Mouse (Mus musculus) forebrain, embryonic 10.5 days (tissue): Measurements from ENCODE around the gene Tjp3. TPM values are rescaled to one million over a fixed set of nuclear protein-coding genes. Genes with fewer than 3 reads are reported as not detected.
A peak's percentile ranks its signal among the peaks of the same experiment; 100 is the strongest.

Experiments used
- DNase-seq: peaks from one replicate; pipeline ENCODE4 v3.0.0-alpha.2; 2017; ENCODE audit warnings: low spot score; ENCODE audit errors: extremely low spot score
- H3K27ac ChIP-seq: fragments of 300-500 bp; sonication (generic); 2 replicates; pipeline ENCODE4 v1.5.1; 2016; ENCODE audit warnings: mild to moderate bottlenecking
- H3K27me3 ChIP-seq: fragments of 300-500 bp; sonication (generic); 2 replicates; pipeline ENCODE4 v1.6.1; 2016; ENCODE audit warnings: mild to moderate bottlenecking; ENCODE audit not compliant: poor library complexity, severe bottlenecking
- H3K36me3 ChIP-seq: fragments of 300-500 bp; sonication (generic); replicated peaks from 2 replicates; pipeline ENCODE4 v1.6.1; 2016; ENCODE audit warnings: mild to moderate bottlenecking, moderate library complexity
- H3K4me1 ChIP-seq: fragments of 300-500 bp; sonication (generic); 2 replicates; pipeline ENCODE4 v1.6.1; 2016
- H3K4me3 ChIP-seq: fragments of 300-500 bp; sonication (generic); 2 replicates; pipeline ENCODE4 v1.5.1; 2016; ENCODE audit warnings: mild to moderate bottlenecking, moderate library complexity
- H3K9me3 ChIP-seq: fragments of 300-500 bp; sonication (generic); 2 replicates; pipeline ENCODE4 v1.6.1; 2016; ENCODE audit warnings: mild to moderate bottlenecking, moderate library complexity
- WGBS: fragments of 180-500 bp; shearing (Covaris S2); methylation state at CpG from one replicate; pipeline ENCODE4 v1.1.7; 2016; 5-methylcytosine and 5-hydroxymethylcytosine counted together
- polyA plus RNA-seq: library from polyadenylated mRNA; unstranded; fragments of >200 nt; fragmentation: Nextera tagmentation; extraction: Ambion mirVana; gene quantifications from 2 replicates; pipeline ENCODE4 v1.2.1, GENCODE M21; 2016

Gene Tjp3
- polyA plus RNA-seq, 1 experiment from 2014 or later: 8.8 TPM

DNA sequence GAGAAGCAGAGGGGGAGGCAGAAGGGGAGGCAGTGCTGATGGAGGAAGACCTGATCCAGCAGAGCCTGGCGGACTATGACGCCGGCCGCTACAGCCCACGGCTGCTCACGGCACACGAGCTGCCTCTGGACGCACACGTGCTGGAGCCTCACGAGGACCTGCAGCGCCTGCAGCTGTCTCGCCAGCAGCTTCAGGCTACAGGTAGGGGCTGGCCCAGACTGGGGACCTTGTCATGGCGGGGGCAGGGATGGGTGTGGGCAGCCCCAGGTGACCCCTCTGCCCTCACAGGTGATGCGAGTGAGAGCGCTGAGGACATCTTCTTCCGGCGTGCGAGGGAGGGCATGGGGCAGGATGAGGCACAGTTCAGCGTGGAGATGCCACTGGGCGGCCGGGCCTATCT, 33.8 kb upstream of the Tjp3 start:
- no peak overlapping the region for H3K27ac ChIP-seq
- 98% methylated on average over 21 of the region's 21 CpGs for WGBS
- no peak overlapping the region for H3K4me3 ChIP-seq
- H3K27me3 ChIP-seq: peaks cover 5% of the 10 kb centered on the region
- DNase-seq: no peak
- peaks cover 42% of the 10 kb centered on the region for H3K4me1 ChIP-seq
- H3K36me3 ChIP-seq: peaks cover 67% of the 10 kb centered on the region
- H3K9me3 ChIP-seq: no peaks in the 10 kb centered on the region

- H3K4me1 ChIP-seq: peaks cover 41% of the 10 kb centered on the region
- no peaks in the 10 kb centered on the region for H3K9me3 ChIP-seq
- WGBS: 94% methylated on average over 18 of the region's 18 CpGs
- DNase-seq: no peak
- peak overlapping the region; percentile 18 for H3K4me3 ChIP-seq
- H3K27ac ChIP-seq: no peak overlapping the region
- H3K36me3 ChIP-seq: peaks cover 67% of the 10 kb centered on the region
- no peaks in the 10 kb centered on the region for H3K27me3 ChIP-seq
Observed at GRCm38 (mm10) chr10:81323791-81324530, 32.6 kb upstream of the Tjp3 start.

DNA sequence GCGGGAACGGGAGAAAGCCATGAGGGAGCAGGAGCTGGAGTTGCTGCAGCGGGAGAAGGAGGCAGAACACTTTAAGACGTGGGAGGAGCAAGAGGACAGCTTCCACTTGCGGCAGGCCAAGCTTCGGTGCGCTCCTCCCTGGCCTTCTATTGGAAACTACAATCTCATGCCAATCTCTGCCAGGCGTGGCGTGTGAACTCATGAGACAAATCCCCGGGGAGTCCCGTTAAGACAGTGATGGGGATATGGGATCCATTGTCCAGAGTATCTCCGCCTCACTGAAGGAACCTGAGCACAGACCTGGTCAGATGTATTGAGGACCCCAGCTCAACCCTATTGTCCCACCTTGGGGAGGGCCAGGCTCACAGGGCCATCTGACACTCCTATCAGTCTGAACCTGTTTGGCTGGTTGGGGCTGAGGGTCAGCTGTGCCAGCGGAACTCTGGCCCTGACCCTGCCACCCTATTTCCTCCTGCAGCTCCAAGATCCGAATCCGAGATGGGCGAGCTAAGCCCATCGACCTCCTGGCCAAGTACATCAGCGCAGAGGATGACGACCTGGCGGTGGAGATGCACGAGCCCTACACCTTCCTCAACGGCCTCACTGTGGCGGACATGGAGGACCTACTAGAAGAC, 31.9 kb upstream of the Tjp3 start:
- H3K9me3 ChIP-seq: no peaks in the 10 kb centered on the region
- 94% methylated on average over 23 of the region's 23 CpGs for WGBS
- DNase-seq: no peak
- peaks cover 68% of the 10 kb centered on the region for H3K36me3 ChIP-seq
- peak overlapping the region; percentile 96 for H3K4me3 ChIP-seq
- H3K4me1 ChIP-seq: peaks cover 41% of the 10 kb centered on the region
- no peak overlapping the region for H3K27ac ChIP-seq
- H3K27me3 ChIP-seq: no peaks in the 10 kb centered on the region

- peak overlapping the region; percentile 96 for H3K4me3 ChIP-seq
Observed at GRCm38 (mm10) chr10:81322444-81322843, 31.1 kb upstream of the Tjp3 start.

DNA sequence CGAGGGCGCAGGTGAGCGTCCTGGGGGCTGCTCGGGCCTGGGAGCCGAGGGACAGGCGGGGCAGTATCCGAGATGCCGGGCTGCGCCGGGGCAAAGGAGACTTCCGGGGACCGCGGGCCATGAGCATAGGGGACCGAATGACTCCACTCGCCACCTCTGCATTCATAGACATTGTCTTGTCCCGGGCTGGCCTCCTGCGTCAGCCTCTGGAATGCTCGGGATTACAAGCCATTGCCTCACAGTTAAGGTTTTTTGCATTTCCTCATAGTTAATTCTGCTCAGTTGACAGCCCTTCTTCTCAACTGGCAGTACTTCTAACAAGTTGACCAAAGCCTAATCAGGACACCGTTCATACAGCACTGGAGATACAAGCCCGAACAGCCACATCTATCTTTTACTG, 30.1 kb upstream of the Tjp3 start:
- H3K36me3 ChIP-seq: peaks cover 68% of the 10 kb centered on the region
- no peak for DNase-seq
- H3K4me1 ChIP-seq: peaks cover 52% of the 10 kb centered on the region
- H3K4me3 ChIP-seq: peak overlapping the region; percentile 96
- H3K27ac ChIP-seq: peak overlapping the region; percentile 97
- H3K27me3 ChIP-seq: 0 out of 2 replicates have a peak, but pooled peaks cover 8% of the 10 kb centered on the region
- no peaks in the 10 kb centered on the region for H3K9me3 ChIP-seq
- 4% methylated on average over 20 of the region's 20 CpGs for WGBS

More at GRCm38 (mm10) chr10:81322444-81322843, 31.1 kb upstream of the Tjp3 start:
- 95% methylated on average over 27 of the region's 27 CpGs for WGBS
- Histone ChIP-seq H3K27ac (no peak overlapping the region), H3K4me1 (peaks cover 42% of the 10 kb centered on the region), H3K36me3 (peaks cover 69% of the 10 kb centered on the region), H3K9me3 (no peaks in the 10 kb centered on the region), H3K27me3 (0 out of 2 replicates have a peak, but pooled peaks cover 3% of the 10 kb centered on the region)
- DNase-seq: no peak

DNA sequence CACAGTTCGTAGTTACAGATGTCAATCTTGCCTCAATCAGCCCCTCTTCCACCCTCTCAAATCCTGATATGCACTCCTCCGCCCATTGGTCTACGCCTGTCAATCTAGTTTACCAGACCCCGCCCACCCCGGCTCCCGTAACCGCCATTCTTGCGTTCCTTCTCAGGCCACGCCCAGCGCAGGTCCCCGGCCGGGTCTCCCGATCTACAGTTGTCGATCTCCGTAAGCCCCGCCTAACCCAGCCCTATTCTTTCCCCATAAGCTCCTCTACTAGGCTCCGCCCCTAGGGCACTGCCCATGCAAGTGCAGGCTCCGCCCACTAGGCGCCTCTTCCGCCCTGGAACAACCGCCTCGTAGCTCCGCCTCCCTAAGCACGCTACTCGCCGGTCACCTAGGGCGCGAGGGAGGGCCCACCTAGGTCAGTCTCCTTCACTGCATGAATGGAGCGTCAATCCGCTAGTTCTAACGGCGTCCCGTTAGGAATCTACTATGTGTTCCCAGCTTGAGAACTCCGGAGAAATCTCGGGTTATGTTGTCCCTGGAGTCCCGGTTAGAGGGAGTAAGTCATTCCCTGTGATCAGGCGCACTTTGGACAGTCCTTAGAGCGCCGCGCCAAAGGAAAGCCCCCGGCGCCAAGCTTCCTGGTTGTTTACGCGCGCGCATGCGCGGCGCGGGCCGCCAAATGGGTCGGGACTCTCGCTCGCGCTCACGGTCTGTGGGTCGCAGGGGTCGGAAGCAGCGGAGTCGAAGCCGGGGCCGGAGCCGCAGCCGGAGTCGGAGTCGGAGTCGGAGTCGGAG, 29.4 kb upstream of the Tjp3 start, which contains the start of gene Cactin:
Cactin (plus strand) TSS at position 554 of the 798 bp plus-strand sequence.
- H3K36me3 ChIP-seq: peaks cover 68% of the 10 kb centered on the region
- 0% methylated on average over 68 of the region's 68 CpGs for WGBS
- H3K4me3 ChIP-seq: peak within 1 kb of the TSS; percentile 96
- H3K9me3 ChIP-seq: no peaks in the 10 kb centered on the region
- DNase-seq: peak; percentile 100
- peaks cover 59% of the 10 kb centered on the region for H3K4me1 ChIP-seq
- 0 out of 2 replicates have a peak, but pooled peaks cover 8% of the 10 kb centered on the region for H3K27me3 ChIP-seq
- peak within 1 kb of the TSS; percentile 97 for H3K27ac ChIP-seq

DNA sequence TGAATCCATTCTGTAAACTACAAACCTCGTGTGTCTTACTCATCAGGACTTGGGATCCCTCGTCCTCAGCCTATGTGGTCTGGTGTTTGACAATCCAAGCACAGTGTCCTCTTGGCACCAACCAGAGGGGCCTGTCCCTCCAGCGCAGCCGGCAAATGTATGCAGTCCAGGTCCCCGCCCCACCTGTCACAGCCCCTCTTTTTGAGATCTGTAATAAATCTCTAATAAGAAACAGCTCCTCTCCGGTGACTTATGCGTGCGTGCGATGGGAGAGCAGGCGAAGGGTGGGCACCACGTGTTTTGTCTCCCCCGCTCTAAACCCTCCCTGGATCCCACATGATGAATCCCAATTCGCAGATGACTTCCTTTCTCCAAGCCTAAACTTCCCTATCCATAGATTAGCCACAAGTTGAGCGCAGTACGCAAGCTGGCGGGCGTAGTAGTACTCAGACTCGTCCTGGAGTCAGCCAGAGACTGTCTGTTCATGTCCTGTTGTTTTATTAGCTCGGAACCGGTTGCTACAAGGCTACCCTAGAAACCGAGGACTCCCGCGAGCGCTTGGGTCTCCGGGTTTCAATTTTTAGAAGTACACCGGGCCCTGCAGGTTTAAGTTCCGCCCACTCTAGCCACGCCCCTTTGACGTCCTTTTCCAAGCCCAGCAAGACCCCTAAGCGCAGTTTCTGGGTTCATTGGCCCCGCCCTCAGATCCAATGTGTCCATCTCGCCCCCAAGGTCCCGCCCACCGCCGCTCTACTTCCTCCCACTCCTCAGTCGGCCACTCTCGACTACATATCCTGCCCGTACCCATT, 28.6 kb upstream of the Tjp3 start:
- peaks cover 65% of the 10 kb centered on the region for H3K4me1 ChIP-seq
- 3% methylated on average over 38 of the region's 38 CpGs for WGBS
- H3K36me3 ChIP-seq: peaks cover 68% of the 10 kb centered on the region
- H3K9me3 ChIP-seq: no peaks in the 10 kb centered on the region
- DNase-seq: peak; percentile 98
- H3K27ac ChIP-seq: peak overlapping the region; percentile 97
- peak overlapping the region; percentile 96 for H3K4me3 ChIP-seq
- 0 out of 2 replicates have a peak, but pooled peaks cover 8% of the 10 kb centered on the region for H3K27me3 ChIP-seq

GRCm38 (mm10) chr10:81319330-81319699, 27.9 kb upstream of the Tjp3 start:
- Histone ChIP-seq H3K36me3 (peaks cover 68% of the 10 kb centered on the region), H3K4me3 (peak overlapping the region; percentile 96), H3K27me3 (0 out of 2 replicates have a peak, but pooled peaks cover 8% of the 10 kb centered on the region), H3K27ac (peak overlapping the region; percentile 97), H3K4me1 (peaks cover 65% of the 10 kb centered on the region), H3K9me3 (no peaks in the 10 kb centered on the region)
- no peak for DNase-seq
- WGBS: 46% methylated on average over 8 of the region's 8 CpGs

DNA sequence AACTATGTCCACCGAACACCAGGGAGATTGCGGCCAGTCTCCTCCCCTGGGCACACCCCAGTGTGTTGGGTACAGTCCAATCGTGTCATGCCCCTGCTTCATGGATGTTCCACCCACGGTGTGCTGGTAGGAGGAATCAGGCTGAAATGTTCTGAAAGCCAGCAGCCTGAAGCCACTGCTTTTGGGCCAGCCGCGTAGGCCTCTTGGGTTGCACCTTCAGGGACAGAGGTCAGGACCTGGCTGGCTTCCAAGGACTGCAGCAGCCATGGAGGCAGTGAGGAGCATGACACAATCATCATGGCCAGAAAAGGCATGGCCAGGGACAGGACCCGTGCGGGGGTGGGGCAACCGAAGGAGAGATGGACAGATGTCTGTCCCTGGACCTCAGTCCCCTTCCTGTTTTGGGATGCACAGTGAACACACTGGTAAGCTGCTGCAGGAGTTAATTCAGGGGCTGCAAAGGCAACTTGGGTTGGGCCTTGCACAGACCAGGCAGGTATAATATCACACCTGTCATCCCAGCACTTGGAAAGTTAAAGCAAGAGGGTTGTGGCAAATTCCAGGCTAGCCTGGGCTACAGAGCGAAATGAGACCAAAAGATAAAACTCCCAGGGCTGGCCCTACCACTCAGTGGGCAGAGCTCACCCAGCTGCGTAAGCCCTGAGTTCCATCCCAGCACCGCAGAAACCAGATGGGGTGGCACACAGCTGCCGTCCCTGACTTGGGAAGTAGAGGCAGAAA, 27.4 kb upstream of the Tjp3 start:
- peaks cover 64% of the 10 kb centered on the region for H3K4me1 ChIP-seq
- H3K27me3 ChIP-seq: 0 out of 2 replicates have a peak, but pooled peaks cover 8% of the 10 kb centered on the region
- peaks cover 68% of the 10 kb centered on the region for H3K36me3 ChIP-seq
- DNase-seq: no peak
- H3K27ac ChIP-seq: peak overlapping the region; percentile 97
- no peaks in the 10 kb centered on the region for H3K9me3 ChIP-seq
- 92% methylated on average over 13 of the region's 13 CpGs for WGBS
- H3K4me3 ChIP-seq: peak overlapping the region; percentile 96

GRCm38 (mm10) chr10:81317273-81317672, 25.9 kb upstream of the Tjp3 start:
- no peak for DNase-seq
- WGBS: 9% methylated on average over 20 of the region's 20 CpGs
- no peaks in the 10 kb centered on the region for H3K9me3 ChIP-seq
- H3K27ac ChIP-seq: peak overlapping the region; percentile 73
- H3K36me3 ChIP-seq: peaks cover 68% of the 10 kb centered on the region
- H3K27me3 ChIP-seq: 0 out of 2 replicates have a peak, but pooled peaks cover 8% of the 10 kb centered on the region
- peaks cover 58% of the 10 kb centered on the region for H3K4me1 ChIP-seq
- peak overlapping the region; percentile 33 for H3K4me3 ChIP-seq

DNA sequence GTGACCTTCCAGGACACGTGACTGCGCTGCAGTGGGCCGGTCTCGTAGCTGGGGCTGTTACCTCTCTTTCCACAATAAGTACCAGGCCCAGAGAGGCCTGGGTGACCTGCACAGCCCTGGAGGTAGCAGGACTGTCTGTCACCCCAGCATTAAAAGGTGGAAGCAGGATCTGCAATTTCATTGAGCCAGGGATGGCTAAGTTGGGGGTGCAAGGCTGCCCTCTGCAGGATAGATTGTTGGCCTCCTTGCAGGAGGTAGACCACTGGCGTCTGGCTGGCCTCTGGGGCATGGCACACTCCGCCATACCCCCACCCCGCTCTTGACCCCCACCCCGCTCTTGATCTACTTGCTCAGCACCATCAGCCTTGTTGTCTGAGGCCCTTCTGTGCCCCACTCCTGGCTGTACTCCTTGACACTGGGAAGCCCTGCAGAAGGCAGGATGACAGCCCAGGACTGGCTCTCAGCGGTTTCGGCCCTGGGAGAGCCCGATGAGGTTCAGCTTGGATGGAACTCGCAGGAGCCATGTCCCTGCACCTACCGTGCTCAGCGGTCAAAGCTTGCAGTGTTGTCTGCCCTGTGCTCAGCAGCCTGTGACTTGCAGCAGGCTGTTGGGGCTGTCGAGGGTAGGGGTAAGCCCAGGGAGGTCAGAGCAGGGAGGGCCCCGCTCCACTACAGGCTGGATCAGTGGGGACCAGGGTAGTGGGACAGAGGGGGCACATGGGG, 25.1 kb upstream of the Tjp3 start:
- peaks cover 73% of the 10 kb centered on the region for H3K36me3 ChIP-seq
- peaks cover 50% of the 10 kb centered on the region for H3K4me1 ChIP-seq

More for the DNA sequence above, 25.1 kb upstream of the Tjp3 start:
- no peak for DNase-seq
- Histone ChIP-seq H3K27me3 (0 out of 2 replicates have a peak, but pooled peaks cover 8% of the 10 kb centered on the region), H3K4me3 (peak overlapping the region; percentile 33), H3K27ac (peak overlapping the region; percentile 73), H3K9me3 (no peaks in the 10 kb centered on the region)
- 35% methylated on average over 16 of the region's 16 CpGs for WGBS
